Mouse (Mus musculus) thymus, postnatal 25 days (tissue): ENCODE measurements around the gene Gm34653.
A peak's percentile ranks its signal among the peaks of the same experiment; 100 is the strongest.
"Not testable (repeated sequence)": the region's sequence is repeated elsewhere in the genome, so short reads cannot be mapped to it uniquely, and the experiment has no call there.

Source experiments
- DNase-seq: peaks from one replicate; pipeline ENCODE4 v3.0.0; 2022

The Gm34653 gene

DNA sequence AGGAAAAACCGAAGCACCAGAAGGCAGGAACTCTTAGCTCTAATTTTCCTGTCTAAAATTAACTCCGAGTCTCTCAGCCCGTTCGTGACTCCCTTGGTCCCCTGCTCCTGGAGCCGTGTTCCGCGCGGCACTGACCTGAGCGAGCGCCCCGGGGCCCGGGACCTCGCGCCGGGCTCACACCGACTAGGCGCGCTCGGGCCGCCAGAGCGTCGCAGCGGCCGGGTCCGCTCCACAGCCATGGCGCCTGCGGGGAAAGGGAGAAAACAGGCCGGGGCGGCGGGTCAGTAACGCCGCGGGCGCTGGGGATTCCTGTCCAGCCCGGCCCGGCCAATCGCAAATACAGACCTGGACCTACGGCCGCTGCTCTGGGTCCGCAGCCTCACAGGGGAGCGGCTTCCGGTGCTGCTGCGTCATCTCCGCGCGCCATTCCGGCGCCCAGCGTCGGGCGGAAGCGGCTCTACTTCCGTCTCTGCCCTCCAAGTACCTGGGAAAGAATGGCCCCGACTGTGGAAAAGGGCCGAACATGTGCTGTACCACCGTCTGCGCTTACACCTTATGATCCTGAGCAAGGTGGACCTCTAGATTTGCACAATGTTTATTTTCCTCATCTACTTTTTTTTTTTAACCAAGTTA lies 6.9 kb upstream of the Gm34653 start, which contains the start of gene Fbxw2:
Fbxw2 (minus strand) TSS at position 485 of the 633 bp plus-strand sequence.
- DNase-seq, result peak; percentile 88

DNA sequence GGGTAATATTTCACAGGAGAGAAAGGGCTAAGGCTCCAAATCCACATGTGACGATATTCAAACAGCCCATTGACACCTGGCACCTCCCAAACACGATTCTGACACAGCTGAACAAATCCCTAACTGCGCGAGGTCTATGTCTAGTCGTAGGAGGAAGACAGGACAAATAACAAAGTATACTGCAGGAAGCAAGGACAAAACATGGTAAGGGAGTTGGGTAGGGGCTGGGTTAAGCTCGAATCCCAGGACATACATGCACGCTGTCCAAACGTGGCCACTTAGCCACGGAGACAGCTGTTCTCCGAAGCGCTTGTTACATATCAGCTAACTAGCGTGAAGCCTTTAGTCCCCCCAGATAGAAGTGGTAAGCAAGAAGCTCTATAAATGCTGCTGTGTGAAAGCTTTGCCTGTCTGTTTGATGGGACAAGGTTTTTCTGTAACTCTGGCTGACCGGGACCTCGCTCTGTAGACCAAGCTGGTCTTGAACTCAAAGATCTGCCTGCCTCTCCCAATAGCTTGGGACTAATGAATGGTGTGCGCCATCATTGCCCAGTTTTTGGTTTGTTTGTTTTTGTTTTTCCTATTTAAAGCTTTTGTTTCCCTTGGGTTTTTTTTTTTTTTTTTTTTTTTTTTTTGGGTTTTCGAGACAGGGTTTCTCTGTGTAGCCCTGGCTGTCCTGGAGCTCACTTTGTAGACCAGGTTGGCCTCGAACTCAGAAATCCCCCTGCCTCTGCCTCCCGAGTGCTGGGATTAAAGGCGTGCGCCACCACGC lies 6.2 kb upstream of the Gm34653 start:
- DNase-seq, result no peak

DNA sequence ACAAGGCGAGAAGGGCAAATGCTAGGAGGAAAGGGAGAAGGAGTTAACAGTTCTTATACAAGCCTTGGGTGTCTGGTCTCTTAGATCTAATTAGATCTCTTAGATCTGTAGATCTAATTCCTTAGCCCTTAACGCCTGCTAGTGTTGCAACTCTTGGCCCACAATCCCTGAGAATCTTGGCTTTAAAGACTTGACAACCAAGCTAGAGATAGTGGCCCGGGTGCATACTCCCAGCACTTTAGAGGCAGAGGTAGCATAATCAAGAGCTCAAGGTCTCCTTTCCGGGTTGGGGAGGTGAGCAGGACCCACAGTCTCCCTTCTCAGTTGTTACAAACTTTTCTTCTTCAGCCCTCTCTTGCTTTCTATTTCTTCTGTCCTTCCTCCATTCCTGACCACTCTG lies 5.2 kb upstream of the Gm34653 start:
- DNase-seq, result no peak

DNA sequence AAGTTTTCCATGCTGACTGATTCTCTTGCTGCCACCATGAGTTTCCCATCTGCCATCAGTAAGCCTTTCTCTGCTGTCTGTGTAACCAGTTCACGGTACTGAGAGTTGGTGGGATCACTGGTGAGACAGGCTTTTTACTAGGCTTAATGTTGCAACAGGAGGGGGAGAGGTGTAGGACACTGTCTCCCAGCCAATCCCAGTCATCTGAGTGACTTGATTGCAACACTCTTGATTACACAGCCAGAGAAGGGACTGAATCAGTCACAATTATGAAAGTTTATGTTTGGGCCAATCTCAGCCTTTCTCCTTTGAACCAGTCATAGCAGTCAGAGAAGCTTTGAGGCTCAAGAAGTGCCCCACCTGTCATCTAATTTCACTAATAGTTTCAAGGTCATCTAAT lies 4.8 kb upstream of the Gm34653 start:
- no peak for DNase-seq

DNA sequence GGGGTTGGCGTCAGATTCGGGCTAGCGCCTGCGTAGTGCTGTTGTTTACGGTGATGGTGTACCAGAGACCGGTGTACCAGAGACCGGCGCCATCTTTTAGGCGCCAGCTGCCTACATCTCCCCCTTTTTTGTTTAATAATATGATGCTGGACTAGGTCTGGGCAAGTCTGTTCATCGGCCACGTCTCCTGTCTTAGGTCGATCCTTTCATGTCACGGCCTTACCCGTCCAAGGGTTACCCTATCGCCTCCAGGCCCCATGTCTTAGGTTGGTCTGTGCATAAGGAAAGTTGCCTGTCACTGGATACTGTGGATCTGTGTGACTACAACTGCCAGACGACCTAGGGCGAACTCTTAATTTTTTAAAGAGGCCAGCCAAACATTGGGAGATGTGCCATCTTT lies 2.7 kb upstream of the Gm34653 start:
- not testable (repeated sequence) for DNase-seq

DNA sequence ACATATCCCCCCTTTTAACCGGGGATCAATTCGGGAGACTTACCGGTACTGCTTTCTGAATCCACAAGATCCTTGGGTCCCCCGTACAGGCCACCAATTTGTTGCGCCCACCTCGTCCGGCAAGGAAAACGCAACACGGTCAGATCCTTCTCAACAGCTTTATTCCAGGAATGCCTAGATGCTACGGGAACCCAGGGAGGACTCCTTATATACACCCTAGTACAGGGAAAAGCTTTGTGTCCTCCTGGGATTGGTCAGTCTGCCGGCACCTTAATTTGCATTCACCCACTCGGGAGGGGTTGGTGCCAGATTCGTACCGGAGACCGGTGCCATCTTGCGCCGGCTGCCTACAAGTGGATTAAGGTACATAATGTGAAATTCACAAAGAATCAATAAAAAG lies 817 bp downstream of the Gm34653 start:
- no peak for DNase-seq

DNA sequence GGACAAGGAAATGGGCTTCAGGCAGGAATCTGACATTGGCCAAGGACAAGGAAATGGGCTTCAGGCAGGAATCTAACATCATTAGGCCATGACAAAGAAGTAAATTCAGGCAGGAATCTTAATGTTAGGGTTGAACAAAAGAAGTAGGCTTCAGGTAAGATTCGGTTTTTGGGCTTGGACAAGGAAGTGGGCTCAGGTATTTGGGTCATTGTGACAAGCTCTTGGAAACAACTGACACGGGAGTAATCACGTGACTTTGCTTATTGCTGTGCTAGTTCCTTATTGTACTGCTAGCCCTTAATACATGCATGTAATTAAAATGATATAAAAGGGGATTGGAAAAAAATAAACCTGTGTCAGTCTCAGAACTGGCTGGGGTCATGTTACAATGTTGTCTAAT lies 2.9 kb downstream of the Gm34653 start:
- DNase-seq, result no peak

DNA sequence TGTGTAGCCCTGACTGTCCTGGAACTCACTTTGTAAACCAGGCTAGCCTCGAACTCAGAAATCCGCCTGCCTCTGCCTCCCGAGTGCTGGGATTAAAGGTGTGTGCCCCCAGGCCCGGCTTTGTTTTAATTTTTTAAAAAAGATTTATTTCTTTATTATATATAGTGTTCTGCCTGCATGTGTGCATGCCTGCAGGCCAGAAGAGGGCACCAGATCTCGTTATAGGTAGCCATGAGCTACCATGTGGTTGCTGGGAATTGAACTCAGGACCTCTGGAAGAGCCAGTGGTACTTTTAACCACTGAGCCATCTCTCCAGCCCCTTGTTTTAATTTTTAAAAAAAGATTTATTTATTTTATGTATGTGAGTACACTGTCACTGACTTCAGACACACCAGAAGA lies 7.3 kb downstream of the Gm34653 start:
- DNase-seq, result not testable (repeated sequence)

DNA sequence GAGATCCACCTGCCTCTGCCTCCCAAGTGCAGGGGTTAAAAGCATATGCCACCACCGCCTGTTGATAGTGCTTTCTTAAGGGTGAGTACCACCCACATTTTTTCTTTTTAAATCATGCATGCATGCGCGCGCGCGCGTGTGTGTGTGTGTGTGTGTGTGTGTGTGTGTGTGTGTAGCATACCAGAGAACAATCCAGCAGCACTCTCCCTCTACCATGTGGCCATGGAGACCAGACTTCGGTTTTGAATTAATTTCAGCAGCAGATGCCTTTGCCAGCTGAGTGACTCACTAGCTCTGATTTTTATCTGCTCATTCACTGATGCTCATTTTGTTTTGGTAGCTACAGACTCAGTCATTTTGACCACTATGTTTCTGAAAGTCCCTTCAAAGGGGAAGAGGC lies 8.9 kb downstream of the Gm34653 start:
- no peak for DNase-seq

DNA sequence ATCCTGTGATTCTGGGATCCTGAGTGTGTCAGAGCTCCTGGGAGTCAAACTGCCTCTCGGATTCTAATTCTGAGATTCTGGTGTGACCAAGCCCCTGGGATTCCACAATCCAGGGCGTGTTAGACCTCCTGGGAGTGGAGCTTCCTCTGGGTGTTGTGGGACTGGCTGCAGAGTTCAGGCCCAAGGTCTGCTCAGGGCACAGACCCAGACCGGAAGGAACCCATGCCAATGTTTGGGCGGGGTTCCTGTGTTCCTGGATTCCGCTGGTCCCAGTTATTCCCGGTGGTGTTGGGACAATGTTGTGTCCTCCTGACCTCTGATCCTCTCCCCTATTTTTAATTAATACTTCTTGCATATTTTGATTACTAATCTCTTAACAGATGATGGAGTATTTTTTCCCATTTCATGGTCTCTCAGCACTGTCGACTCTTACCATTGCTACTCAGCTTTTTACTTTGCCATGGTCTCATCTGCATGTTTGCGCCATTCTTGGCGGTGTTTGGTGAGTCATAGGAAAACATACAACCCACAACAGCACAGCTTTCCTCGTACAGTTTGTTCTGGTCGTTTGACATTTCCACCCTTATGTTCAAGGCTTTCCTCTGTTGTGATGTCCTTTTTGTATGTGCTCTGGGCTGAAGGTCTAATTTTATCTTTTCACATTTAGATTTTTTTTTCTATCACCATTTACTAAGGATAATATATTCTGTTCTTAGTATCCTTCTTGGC lies 10.6 kb downstream of the Gm34653 start:
- DNase-seq, result no peak

DNA sequence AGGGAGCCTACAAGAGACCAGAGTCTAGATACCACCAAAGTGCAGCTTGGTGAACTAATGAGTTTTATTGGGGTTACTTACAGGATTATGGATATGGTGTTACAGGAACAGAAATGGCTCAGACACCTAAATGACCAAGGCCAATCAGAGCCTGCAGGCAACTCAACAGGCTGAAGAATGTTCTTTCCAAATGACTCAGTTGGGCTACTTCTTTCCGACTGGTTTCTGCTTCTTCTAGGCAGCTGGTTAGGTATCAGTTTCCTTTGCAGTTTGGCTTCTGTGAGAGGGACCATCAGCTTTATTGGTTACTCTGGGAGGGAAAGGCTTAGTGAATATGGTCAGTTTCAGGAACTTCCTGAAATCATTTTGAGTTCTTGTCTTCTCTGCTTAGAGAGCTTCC lies 14.9 kb downstream of the Gm34653 start:
- no peak for DNase-seq

DNA sequence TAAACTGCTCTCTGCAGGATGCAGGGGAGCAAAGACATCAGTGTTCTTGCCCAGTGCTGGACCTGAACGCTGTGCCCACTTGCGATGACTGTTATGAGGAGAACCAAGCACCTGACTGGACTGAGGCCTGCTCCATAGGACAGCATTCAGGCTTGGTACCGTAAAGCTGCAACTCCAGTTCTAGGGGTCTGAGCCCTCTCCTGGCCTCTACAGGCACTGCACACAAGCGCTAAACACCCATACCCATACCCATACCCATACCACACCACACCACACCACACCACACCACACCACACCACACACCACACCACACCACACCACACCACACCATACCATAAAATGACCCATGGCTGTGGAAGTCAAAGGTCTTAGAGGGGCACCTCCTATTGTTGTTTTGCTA lies 22.5 kb downstream of the Gm34653 start:
- DNase-seq, result no peak

DNA sequence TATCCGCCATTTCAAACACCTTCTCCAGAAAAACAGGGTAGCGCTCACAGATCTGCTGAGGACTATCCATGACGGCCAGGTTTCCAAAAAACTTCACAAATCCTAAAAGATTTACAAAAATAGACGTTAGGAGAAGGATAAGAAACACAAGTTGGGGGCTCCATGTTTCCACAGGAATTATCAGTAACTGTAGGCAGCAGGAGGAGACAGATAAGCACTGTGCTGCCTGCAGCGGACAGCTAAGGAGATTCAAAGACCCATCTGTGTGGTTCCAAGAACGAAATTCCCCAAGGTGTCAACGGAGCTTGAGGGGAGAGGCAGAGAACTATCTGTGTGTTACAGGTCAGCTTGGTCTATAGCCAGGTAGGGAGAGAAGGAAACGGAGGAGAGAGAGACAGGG lies 24.9 kb downstream of the Gm34653 start:
- no peak for DNase-seq

DNA sequence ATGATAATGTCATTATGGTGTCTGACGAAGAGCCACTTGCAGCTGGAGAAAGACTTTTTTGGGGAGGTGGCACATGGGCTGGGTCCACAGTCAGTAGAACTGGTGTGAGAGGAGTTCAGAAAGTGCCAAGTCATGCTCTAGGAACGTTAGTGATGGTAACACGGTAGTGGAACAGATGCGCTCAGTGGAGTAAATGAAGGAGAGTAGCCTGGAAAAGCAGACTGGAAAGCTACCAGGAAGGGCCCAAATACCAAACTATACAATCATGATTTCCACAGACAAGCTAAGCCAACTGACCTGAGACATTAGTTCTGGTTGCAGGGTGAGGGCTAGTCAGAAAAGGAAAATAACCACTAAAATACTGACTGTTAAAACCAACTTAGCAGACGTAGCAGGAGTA lies 36.9 kb downstream of the Gm34653 start:
- DNase-seq, result no peak

DNA sequence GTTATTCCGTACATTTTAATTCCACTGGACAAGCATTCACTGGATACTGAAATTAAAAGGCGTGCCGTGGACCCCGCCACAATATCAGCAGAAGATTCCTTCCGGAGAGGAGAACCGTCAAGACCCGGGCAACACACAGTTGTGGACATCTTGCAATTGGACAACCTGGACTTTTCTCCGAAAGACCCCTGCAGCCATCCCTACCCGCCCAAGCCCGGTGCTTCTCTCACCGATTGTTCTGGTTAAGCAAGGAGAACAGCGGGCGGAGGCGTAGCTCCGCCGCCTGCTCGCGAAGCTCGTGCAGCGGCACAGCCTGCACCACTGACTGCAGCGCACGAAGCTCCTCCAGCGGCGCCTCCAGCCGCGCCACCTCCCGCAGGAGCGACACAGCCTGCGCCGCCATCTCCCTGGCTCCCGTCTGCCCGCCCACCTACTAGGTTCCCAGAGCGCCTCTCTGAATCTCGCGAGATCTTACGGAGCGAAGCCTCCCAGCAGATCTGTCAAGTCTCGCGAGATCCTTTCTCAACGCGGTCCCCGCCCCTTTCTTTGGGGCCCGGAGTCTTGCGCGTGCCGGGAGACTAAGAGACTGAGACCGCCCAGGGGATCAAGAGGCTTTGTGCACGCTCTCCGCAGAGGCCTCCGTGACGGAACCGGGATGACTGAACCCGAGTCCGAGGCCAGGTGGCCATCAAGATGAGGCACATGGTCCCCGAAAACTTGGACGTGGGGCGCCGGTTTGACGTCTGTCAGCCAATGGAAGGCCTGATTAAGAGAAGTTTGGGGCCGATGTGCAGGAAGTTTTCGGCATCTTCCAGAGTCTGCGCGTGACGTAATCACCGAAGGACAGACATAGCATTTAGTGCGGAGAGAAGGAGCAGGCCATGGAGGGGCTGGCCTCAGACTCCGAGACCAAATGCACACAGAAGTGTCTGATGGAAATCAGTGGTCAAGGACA lies 38.0 kb downstream of the Gm34653 start:
- peak; percentile 95 for DNase-seq

DNA sequence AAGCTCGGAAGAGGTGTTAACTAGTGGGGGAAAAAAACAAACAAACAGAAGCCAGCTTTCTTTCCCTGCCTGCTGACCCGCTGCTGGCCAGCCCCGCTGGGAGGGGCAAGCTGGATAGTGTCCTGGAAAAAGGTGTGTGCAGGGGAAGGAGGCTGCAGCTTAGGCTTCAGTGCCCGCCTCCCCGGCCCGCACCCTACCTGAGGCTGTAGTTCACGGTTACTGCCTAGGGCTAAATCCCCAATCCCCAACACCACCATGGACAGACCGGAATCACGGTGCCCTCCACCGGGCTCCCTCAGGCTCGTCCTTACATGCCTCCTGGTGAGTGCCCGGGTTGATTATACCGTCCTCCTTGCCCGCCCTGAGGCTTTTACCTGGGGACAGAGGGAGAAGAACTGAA lies 41.5 kb downstream of the Gm34653 start, which contains the start of gene Cutal:
Cutal (plus strand) TSS at position 126 of the 400 bp plus-strand sequence.
- no peak for DNase-seq

DNA sequence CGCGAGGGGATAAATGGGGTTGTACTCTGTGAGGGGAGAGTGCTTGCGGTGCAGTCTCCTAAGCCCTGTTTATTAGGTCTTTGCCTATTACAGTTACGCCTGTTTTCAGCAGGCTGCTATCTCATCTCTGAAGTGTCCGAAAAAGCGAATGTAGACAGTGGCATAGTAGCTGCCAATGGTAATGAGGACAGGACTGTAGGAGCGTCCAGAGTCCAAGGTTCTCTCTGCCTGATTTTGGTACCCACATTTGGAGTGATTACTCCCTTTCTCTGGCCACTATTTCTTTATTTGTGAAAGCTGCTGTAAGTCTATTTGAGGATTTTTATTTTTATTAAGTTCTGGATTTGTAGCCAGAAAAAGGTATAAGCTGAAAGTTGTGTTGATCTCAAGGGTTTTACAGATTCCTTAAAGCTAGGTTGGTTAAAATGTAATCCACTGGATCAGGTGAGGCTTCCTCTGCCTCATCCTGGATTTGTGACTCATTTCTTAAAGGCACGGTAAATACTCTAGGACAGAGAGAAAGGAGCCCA lies 42.1 kb downstream of the Gm34653 start, which contains the start of gene Psmd5:
Psmd5 (minus strand) TSS at position 153 of the 530 bp plus-strand sequence.
- DNase-seq, result no peak

DNA sequence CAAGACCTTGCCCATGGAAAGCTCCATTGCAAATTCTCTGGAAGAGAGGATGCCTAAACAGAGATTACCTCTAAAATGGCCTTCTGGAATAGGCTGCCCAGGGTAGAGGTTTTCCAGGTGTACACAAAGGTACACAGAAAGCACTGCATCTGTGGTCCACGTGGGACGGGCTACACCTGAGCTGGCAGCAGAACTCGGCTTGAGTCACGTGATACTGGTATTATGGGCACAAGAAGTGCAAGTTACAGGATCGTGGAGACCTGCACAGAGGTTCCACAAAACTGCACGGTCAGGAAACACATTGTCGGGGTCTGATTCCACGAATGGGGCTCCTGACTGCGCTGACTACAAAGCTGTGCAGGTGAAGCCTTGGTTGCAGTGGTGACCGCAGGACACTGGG lies 47.2 kb downstream of the Gm34653 start:
- no peak for DNase-seq

DNA sequence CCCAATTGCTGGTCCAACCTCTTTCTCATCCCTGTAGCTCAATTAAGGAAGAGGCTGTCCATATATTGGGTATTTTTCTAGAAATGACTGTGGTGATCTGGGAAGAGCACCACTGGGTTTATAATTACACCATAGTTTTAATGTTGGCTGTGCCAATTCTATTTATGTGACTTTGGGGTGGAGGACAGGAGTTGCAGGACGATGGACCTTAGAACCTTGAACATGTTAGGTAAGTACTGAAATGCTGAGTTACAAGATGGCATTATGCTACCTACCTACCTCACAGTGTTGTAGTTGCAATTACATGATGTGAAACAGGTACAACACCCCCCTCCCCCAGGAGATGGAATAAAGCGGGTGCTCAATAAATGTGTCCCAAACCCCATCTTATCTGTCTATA lies 50.0 kb downstream of the Gm34653 start:
- no peak for DNase-seq

DNA sequence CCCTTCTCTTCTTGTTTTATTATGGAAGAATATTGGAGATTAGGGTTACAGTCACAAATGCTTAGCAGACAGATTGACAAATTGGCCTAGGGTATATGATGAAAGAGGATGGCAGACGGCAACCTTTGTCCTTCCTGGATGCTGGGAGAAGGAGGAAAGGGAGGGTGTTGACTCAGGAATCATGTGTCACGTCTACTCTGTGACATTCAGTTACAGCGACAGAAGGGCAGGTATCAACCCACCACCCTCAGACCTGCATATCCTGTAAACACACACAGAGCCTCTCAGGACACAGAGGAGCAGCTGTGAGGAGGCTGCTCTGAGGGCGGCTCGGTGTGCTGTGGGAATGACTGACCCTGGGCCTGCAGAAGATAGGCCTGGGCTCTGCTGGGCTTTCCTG lies 50.4 kb downstream of the Gm34653 start:
- DNase-seq, result no peak

DNA sequence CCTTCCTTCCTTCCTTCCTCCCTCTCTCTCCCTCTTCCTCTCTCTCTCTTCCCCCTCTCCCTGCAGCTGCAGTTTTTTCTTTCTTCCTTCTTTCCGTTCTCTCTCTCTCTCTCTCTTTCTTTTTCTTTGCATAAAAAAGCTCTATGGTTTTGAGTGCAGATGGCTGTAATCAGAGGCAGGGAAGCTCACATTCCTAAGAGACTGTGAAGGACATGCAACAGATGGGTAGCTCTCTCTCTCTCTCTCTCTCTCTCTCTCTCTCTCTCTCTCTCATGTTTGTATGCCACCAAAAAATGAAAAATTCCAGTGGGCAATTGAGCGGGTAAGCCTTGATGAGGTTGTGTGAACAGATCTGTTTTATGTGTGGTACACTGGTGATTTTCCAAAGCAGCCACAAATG lies 51.4 kb downstream of the Gm34653 start:
- no peak for DNase-seq
